Mouse (Mus musculus) left cerebral cortex, adult 6 months (tissue): ENCODE results near the gene Pttg1. TPM values are rescaled to one million over a fixed set of nuclear protein-coding genes. Genes with fewer than 3 reads are reported as not detected.

Experiments used
- long read RNA-seq, 2 experiments: library from polyadenylated mRNA; unstranded; transcript quantifications; one replicate each; pipeline ENCODE4 v2.0.0; 2019 to 2020
- polyA plus RNA-seq: library from polyadenylated mRNA; unstranded; fragments of <200 nt; fragmentation: Nextera tagmentation; gene quantifications from 2 replicates; pipeline ENCODE4 v1.2.3, GENCODE M21; 2021

Gene Pttg1
- polyA plus RNA-seq, result 238 and 290 TPM in 2 replicates
- long read RNA-seq, experiment 1, transcript Pttg1-206 (5 exons, 948 nt), result major isoform, 20 of 52 reads
- long read RNA-seq, experiment 1, transcript Pttg1-204 (4 exons, 1,674 nt), result minor isoform, 13 of 52 reads
- long read RNA-seq, experiment 1, transcript Pttg1-202 (6 exons, 741 nt), result minor isoform, 7 of 52 reads
- long read RNA-seq, experiment 1, partial matches to known transcripts, result 2 of 52 reads
- long read RNA-seq, experiment 1, other reads (novel, unspliced or antisense), result 1 of 52 reads
- long read RNA-seq, experiment 2, transcript Pttg1-205 (6 exons, 696 nt), result minor isoform, 11 of 179 reads
- long read RNA-seq, experiment 2, transcript Pttg1-203 (6 exons, 700 nt), result minor isoform, 8 of 179 reads
- long read RNA-seq, experiment 2, transcript Pttg1-202 (6 exons, 741 nt), result minor isoform, 39 of 179 reads
- long read RNA-seq, experiment 2, transcript Pttg1-206 (5 exons, 948 nt), result major isoform, 105 of 179 reads
- long read RNA-seq, experiment 2, partial matches to known transcripts, result 5 of 179 reads
- long read RNA-seq, experiment 2, other reads (novel, unspliced or antisense), result 10 of 179 reads

GRCm38 (mm10) chr11:43425824-43426413 is at the start of gene Pttg1:
Gene Pttg1 (minus strand): TSS chr11:43426251.

GRCm38 (mm10) chr11:43474225-43474774 is 48.2 kb upstream of the Pttg1 start, which contains the start of gene C1qtnf2:
Gene C1qtnf2 (plus strand): TSS chr11:43474276.

DNA sequence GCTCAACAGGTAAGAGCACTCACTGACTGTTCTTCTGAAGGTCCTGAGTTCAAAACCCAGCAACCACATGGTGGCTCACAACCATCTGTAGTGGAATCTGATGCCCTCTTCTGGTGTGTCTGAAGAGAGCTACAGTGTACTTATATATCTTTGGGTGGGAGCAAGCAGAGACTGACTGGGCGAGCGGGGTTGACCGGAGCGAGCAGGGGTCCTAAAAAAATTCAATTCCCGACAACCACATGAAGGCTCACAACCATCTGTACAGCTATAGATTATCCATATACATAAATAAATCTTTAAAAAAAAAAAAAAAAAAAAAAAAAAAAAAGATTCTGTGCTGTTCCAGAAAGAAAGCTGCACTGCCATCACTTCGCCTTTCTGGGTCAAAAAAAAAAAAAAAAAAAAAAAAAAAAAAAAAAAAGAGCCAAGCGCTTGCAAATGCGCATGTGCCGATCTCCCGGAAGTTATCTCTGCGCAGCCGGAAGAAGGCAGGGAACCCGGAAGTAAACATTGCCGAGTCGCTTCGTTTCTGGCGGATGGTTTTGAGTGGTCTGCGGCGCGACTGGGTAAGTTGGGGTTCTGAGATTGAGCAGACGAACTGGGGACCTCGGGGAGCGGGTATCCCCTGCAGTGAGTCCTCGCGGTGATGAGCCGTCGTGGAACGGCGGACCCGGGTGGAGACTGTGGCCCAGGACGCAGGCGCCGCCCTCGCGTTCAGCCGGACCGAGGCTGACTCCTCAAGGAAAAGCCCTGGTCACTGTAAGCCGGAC is 7.4 kb upstream of the Pttg1 start, which contains the start of gene Slu7:
Gene Slu7 (plus strand): TSS at position 491 of the 770 bp plus-strand sequence.

Other genes with a start within 250 kb of the Pttg1 start
- 35.9 and 61.4 TPM in 2 replicates for gene Slu7, start 7.5 kb upstream of the Pttg1 start, polyA plus RNA-seq
- 2.8 and 2.9 TPM in 2 replicates for gene C1qtnf2, start 48.0 kb upstream of the Pttg1 start, polyA plus RNA-seq
- gene Ccnjl, start 102.5 kb upstream of the Pttg1 start, polyA plus RNA-seq, result 1.1 and 1.6 TPM in 2 replicates
- gene 4933415A04Rik, start 160.8 kb upstream of the Pttg1 start, polyA plus RNA-seq, result 1.2 and 1.8 TPM in 2 replicates
- not detected in 2 replicates for gene Fabp6, start 175.3 kb upstream of the Pttg1 start, polyA plus RNA-seq